Mouse (Mus musculus): ENCODE results near the gene Mpped1. TPM values are rescaled to one million over a fixed set of nuclear protein-coding genes. Genes with fewer than 3 reads are reported as not detected.

Mpped1 gene
- total RNA-seq, 2 experiments from 2014 or later = not detected

DNA sequence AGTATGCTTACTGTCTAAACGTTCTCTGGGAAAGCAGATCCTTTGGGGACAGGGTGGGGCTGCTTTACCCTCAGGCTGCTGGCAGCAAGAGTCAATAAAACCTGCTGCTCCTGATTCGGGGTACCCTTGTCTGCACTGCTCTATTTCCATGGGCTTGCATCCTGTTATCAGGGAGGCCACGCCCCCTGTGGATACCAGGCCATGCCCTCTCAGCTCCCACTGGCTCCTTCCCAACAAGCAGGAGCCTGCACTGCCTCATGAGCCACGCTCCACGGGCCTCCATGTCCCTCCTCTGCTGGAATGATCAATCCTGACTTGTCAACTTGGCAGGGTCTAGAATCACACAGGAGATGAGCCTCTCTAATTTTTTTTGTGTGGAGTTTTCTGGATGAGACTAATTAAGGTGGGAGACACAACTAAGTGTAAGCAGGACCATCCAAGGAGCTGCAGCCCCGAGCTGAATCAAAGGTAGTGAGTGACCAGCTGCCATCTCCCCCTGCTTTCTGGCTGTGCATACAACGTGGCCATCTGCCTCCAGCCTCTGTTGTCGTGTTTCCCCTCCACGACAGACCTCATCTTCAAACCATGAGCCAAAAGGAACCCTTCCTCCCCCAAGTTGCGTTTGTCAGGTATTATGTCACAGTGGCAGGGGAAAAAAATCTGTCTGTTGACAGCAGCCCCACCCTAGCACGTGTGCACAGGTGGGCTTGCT is 98.0 kb downstream of the Mpped1 start:
- intact Hi-C loops (cut with DNase I) = no loop called here

DNA sequence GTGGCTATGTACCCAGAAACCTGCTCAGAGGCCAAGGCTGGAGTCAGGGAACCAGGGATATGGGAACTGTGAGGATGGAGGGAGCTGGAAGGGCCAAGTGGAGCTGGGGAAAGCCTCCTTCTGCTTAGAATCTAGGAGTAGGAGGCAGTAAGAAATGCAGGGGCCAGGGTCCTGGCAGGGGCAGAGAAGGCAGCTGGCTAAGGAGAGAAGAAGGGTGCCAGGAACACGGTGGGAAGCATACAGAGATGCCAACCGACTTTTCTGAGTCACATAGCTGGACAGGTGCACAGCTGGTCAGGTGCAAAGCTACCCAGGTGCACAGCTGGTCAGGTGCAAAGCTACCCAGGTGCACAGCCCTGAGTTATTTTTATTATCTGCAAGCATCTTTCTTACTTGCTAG is 98.6 kb downstream of the Mpped1 start:
- TF ChIP-seq CTCF (IDR thresholded peaks at IDR 0.05) = no peak
- intact Hi-C loops (cut with DNase I) = no loop called here
- no peak overlapping the region for H3K4me3 ChIP-seq
- no peak overlapping the region for H3K27ac ChIP-seq
- no peak for DNase-seq

More for the DNA sequence above, 98.0 kb downstream of the Mpped1 start:
- H3K4me3 ChIP-seq = no peak overlapping the region
- no peak for DNase-seq
- H3K27ac ChIP-seq = no peak overlapping the region
- no peak for TF ChIP-seq CTCF (IDR thresholded peaks at IDR 0.05)

DNA sequence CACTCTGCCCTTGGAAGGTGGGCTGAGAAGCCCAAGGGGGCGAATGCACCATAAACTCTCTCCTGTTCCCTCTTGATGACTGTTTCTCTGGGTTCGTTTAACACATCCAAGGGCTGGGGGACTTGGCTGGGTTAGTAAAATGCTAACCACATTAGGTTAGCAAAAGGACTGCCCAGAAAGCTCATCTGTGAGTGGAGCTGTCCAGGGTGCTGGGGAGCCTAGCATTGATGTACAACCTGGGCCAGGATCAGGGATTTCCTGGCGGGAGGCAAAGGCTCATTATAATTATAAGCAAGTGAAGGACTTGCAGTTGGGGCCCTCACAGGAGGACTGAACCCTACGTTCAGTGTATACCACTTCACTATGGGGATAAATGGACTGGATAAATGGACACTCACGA is 100.6 kb downstream of the Mpped1 start:
- Histone ChIP-seq H3K27ac (no peak overlapping the region), H3K4me3 (no peak overlapping the region)
- TF ChIP-seq CTCF (IDR thresholded peaks at IDR 0.05) = no peak
- intact Hi-C loops (cut with DNase I) = no loop called here
- no peak for DNase-seq

DNA sequence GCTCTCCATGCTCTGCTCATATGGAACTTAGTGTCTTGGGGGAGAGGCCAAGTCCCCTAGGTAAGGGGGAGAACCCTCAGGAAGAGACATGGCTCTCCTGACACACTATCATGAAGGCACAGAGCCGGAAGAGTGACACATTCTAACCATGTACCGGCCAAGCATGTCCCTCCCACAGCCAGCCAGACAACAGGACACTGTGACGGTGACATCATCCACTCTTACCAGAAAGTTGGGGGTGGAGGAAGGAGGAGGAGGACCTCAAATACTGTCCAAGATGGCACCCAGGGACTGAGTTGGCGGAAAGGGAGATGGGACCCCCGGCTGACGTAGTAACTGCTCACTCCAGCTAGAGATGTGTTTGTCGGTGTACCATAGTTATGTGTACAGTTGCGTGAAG is 104.6 kb downstream of the Mpped1 start:
- H3K27ac ChIP-seq = no peak overlapping the region
- TF ChIP-seq CTCF (IDR thresholded peaks at IDR 0.05) = no peak

DNA sequence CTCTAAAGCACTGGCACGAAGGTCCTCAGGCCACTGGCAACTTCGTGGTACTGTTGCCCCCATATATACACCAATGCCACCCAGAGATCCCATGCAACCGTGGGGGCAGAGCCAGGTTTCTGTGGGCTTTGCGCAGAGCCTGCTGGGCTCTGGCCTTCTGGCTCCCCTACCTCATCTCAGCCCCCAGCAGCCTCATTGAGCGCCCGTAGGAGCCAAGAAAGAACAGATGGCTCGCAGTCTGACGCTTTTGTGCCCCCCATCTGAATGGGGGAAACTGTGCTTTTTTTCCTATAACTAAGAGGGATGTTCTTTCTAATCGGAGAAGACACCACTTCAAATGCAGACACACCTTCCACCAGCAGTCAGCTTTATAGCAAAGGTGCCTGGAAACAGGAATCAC is 105.0 kb downstream of the Mpped1 start:
- no peak overlapping the region for H3K27ac ChIP-seq
- no peak overlapping the region for H3K4me3 ChIP-seq
- TF ChIP-seq CTCF (IDR thresholded peaks at IDR 0.05) = no peak
- no peak for DNase-seq
- intact Hi-C loops (cut with DNase I) = no loop called here

More for the DNA sequence above, 104.6 kb downstream of the Mpped1 start:
- intact Hi-C loops (cut with DNase I) = no loop called here
- DNase-seq = no peak
- H3K4me3 ChIP-seq = no peak overlapping the region

DNA sequence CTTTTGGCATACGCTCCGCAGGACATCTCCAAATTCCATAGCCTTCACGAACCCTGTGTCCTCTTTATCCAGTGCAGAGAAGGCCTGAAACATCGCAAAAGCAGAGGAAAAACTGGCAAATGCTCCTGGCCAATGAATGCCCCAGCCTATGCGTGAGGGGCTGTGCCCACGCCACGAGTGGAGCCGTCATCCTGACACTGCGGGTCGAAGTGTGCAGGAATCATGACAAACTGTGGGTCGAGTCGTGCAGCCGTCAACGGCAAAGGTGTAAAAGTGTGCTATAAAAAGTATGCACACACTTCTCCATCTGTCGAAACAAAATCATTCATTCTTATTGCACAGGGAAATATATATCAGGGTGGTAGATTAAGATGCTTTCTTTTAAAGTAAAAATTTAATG is 113.6 kb downstream of the Mpped1 start:
- peak; percentile 5 for DNase-seq
- intact Hi-C loops (cut with DNase I) = no loop called here
- no peak for TF ChIP-seq CTCF (IDR thresholded peaks at IDR 0.05)
- no peak overlapping the region for H3K4me3 ChIP-seq
- no peak overlapping the region for H3K27ac ChIP-seq

DNA sequence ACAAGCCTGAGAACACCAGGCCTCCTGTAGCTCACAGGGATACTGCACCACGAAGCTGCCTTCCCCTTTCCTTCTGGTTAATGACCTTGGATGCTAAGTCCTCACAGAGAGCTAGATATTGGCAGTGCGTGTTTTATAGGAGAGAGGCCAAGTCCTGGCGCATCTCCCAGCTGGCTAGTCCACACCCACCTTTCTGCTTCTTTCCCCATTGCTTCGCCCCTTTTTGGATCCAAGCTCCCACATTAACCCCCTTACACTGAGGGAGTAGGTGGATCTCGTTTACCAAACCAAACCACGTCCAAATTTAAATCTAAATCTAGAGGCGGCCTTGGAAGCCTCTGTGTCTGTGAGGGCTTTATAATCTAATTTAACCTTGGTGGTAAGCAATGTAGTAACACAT is 115.0 kb downstream of the Mpped1 start:
- intact Hi-C loops (cut with DNase I) = no loop called here
- Histone ChIP-seq H3K4me3 (no peak overlapping the region), H3K27ac (no peak overlapping the region)
- no peak for TF ChIP-seq CTCF (IDR thresholded peaks at IDR 0.05)
- DNase-seq = peak; percentile 40

DNA sequence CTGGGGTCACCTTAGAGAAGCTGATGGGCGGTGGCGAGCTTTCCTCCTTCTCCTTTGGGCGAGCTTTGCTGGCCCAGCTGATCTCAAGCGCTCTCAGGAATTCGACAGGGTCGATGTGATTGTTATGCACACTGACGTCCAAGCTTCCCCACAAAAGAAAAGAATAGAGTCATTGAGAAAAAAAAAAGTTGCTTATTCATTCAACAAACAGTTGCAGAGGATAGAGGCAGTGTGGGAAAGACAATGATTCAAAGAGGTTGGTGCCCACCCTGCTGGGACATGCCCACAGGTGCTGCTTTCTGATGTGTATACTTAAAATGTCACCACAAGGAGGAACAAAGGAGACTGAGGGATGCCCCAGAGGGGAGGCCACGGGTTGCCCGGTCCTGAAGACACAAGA is 116.7 kb downstream of the Mpped1 start:
- H3K27ac ChIP-seq = no peak overlapping the region
- intact Hi-C loops (cut with DNase I) = no loop called here

DNA sequence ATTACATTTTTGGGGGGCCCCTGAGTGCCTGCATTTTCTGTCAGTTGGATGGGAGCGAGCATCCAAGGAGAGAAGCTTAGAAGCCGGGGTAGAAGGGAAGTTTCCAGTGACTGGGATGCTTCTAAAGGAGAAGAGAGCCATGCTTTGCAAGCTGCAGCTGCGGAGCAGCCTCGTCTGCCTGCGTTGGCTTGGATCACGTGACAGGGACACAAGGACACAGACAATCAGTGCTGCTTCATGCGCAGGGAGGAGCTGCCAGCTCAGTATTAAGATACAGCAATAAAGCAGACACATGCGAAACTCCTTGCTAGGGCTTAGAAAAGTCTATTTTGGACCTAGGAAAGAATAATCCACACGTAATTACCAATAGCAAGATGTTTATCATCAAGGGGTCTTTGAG is 118.0 kb downstream of the Mpped1 start:
- intact Hi-C loops (cut with DNase I) = no loop called here
- no peak for TF ChIP-seq CTCF (IDR thresholded peaks at IDR 0.05)
- DNase-seq = no peak
- Histone ChIP-seq H3K4me3 (no peak overlapping the region), H3K27ac (no peak overlapping the region)

More for the DNA sequence above, 116.7 kb downstream of the Mpped1 start:
- DNase-seq = no peak
- TF ChIP-seq CTCF (IDR thresholded peaks at IDR 0.05) = no peak
- no peak overlapping the region for H3K4me3 ChIP-seq

DNA sequence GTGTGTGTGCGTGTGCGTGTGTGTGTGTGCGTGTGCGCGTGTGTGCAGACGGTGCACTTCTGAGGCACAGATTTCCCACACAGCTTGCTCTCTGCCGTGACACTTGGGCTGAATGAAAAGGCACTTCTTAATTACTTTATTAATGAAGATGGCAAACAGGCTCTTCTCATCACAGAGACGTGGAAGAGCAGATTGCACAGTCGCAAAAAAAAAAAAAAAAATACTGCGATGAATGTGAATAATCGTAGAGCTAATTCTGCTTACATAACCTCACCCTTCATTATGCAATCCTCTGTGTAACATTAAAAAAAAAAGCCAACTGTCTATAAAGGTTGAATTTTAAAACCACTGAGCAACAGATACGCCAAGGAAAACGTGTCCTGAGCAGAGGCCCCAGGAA is 127.2 kb downstream of the Mpped1 start:
- Histone ChIP-seq H3K27ac (no peak overlapping the region), H3K4me3 (no peak overlapping the region)
- no peak for TF ChIP-seq CTCF (IDR thresholded peaks at IDR 0.05)
- intact Hi-C loops (cut with DNase I) = no loop called here
- DNase-seq = no peak

Other genes with a start within 250 kb of the Mpped1 start
- 10 to 100 TPM; 22.2 to 22.7 TPM for gene Tspo, start 215.9 kb upstream of the Mpped1 start, total RNA-seq (2021)
- gene Mcat, start 215.7 kb upstream of the Mpped1 start, total RNA-seq (2021) = 10 to 100 TPM; 18.6 to 23.8 TPM
- 1 to 10 TPM; 3.4 to 4.9 TPM for gene Ttll12, start 184.3 kb upstream of the Mpped1 start, total RNA-seq (2021)
- under 1 TPM; 0.18 to 0.45 TPM for gene Scube1, start 54.4 kb upstream of the Mpped1 start, total RNA-seq (2021)

All from gastrocnemius, adult 2 months (tissue).